Mouse (Mus musculus): Measurements from ENCODE around the gene Osbpl9. TPM values are rescaled to one million over a fixed set of nuclear protein-coding genes. Genes with fewer than 3 reads are reported as not detected.

Osbpl9 gene
- polyA plus RNA-seq, 1 experiment: 133 TPM

- Histone ChIP-seq H3K27ac (ENCODE audit: insufficient read depth, low read depth, low read length) (peak overlapping the region; percentile 39), H3K4me3 (ENCODE audit: insufficient read depth, low read length) (no peak overlapping the region), H3K4me1 (ENCODE audit: control insufficient read depth, insufficient read depth, low read length) (peaks cover 59% of the 10 kb centered on the region)
- TF ChIP-seq CTCF (IDR thresholded peaks at IDR 0.05; ENCODE audit: low read depth, low read length): no peak
- TF ChIP-seq POLR2A (IDR thresholded peaks at IDR 0.05; ENCODE audit: borderline replicate concordance, low read depth, low read length): no peak
Observed at GRCm38 (mm10) chr4:109210253-109210652, 8.2 kb upstream of the Osbpl9 start.

GRCm38 (mm10) chr4:109207524-109207923 lies 5.5 kb upstream of the Osbpl9 start:
- peaks cover 60% of the 10 kb centered on the region for H3K4me1 ChIP-seq (ENCODE audit: control insufficient read depth, insufficient read depth, low read length)
- H3K4me3 ChIP-seq (ENCODE audit: insufficient read depth, low read length): no peak overlapping the region
- TF ChIP-seq CTCF (IDR thresholded peaks at IDR 0.05; ENCODE audit: low read depth, low read length) (no peak), POLR2A (IDR thresholded peaks at IDR 0.05; ENCODE audit: borderline replicate concordance, low read depth, low read length) (no peak)
- peak overlapping the region; percentile 54; the same call in 1 of the 2 replicates for H3K27ac ChIP-seq (ENCODE audit: insufficient read depth, low read depth, low read length)

DNA sequence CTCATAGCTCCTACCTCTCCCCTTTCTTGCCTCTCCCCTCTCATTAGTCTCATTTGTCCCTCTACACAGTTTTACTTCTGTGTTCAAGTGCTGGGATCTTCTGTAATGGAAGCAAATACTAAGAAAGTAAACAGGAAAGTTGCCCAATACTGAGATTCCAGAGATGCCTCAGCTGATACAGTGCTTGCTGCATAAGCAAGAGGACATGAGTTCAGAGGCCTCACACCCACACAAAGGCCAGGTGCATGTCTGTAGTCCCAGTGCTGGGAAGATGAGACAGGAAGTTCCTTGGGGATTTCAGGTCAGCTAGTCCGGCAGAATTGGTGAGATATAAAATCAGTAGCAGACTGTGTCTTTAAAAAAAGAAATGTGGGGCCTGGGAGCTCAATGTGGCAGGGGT lies 2.3 kb upstream of the Osbpl9 start:
- TF ChIP-seq CTCF (IDR thresholded peaks at IDR 0.05; ENCODE audit: low read depth, low read length) (no peak), POLR2A (IDR thresholded peaks at IDR 0.05; ENCODE audit: borderline replicate concordance, low read depth, low read length) (no peak)
- Histone ChIP-seq H3K4me3 (ENCODE audit: insufficient read depth, low read length) (no peak overlapping the region), H3K27ac (ENCODE audit: insufficient read depth, low read depth, low read length) (peak overlapping the region; percentile 63), H3K4me1 (ENCODE audit: control insufficient read depth, insufficient read depth, low read length) (peaks cover 46% of the 10 kb centered on the region)

DNA sequence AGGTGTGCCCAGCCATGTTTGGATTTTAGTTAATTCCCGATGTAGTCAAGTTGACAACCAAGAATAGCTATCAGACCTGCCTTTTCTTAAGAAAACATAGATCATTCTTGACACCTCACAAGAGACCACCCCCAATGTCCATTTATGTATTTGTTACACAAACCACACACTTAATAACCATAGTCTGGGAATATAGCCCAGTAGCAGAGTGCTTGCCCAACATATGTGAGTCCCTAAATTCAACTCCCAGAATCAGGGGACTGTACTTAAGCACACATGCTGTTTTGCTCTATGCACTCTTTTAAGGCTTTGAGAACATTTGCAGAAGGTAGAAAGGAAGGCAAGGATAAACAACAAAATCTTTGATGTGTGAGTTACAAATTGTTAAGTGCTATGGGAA lies 1.9 kb upstream of the Osbpl9 start:
- Histone ChIP-seq H3K27ac (ENCODE audit: insufficient read depth, low read depth, low read length) (peak overlapping the region; percentile 57), H3K4me3 (ENCODE audit: insufficient read depth, low read length) (no peak overlapping the region), H3K4me1 (ENCODE audit: control insufficient read depth, insufficient read depth, low read length) (peaks cover 48% of the 10 kb centered on the region)
- no peak for TF ChIP-seq POLR2A (IDR thresholded peaks at IDR 0.05; ENCODE audit: borderline replicate concordance, low read depth, low read length)
- no peak for TF ChIP-seq CTCF (IDR thresholded peaks at IDR 0.05; ENCODE audit: low read depth, low read length)

DNA sequence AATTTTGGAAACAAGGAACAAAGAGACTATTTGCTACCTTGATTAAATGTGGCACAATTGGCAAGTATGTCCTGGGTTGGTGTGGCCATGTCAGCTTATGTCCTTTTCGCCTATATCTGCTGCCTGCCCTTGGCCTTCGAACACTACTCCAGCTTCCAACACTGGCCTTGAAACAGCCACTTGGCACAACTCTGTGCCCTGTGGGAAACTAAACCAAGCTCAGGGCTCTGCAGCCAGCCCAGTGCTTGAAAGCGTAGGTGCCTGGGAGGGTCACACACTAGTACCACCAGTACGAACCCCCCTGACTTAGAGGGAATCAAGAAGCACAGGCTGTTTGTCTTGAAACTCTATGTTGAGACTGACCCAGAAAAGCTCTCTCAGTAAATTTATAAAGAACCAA lies 3.0 kb downstream of the Osbpl9 start:
- TF ChIP-seq CTCF (IDR thresholded peaks at IDR 0.05; ENCODE audit: low read depth, low read length) (no peak), POLR2A (IDR thresholded peaks at IDR 0.05; ENCODE audit: borderline replicate concordance, low read depth, low read length) (no peak)
- Histone ChIP-seq H3K27ac (ENCODE audit: insufficient read depth, low read depth, low read length) (peak overlapping the region; percentile 44), H3K4me1 (ENCODE audit: control insufficient read depth, insufficient read depth, low read length) (peaks cover 23% of the 10 kb centered on the region), H3K4me3 (ENCODE audit: insufficient read depth, low read length) (peak overlapping the region; percentile 7; the same call in 1 of the 2 replicates)

DNA sequence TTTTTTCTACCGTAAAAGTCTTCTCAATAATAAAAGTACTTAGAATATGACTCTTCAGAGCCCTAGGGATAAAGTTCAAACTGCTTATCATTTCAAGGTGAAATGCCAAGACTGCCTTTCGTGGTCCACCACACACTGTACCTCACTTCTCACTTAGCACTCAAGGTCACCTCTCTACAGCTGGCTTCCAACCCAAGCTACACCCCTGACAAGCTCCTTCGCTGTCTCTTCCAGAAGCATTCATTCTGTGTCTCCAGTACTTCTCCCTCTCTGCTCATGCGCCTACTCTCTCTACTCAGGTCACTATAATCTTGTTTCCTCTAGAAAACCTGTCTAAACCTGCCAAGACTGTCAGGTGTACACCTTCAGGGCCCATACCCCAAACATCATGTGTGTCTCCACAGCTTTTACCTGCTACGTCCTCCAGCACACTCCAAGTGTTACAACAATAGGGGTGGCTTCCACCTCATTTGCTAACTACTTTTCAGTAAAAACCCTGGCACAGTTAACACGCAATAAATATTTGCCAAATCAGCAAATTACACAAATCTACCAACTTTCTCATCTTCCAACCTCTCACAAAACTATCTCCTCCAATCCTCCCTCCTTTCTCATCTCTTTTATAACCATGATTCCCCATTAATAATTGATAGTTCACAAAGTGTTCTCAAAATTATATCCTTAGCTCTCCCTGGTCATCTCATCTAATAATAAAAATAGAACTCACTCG lies 6.0 kb downstream of the Osbpl9 start:
- Histone ChIP-seq H3K4me1 (ENCODE audit: control insufficient read depth, insufficient read depth, low read length) (peaks cover 26% of the 10 kb centered on the region), H3K4me3 (ENCODE audit: insufficient read depth, low read length) (no peak overlapping the region), H3K27ac (ENCODE audit: insufficient read depth, low read depth, low read length) (no peak overlapping the region)
- TF ChIP-seq POLR2A (IDR thresholded peaks at IDR 0.05; ENCODE audit: borderline replicate concordance, low read depth, low read length) (no peak), CTCF (IDR thresholded peaks at IDR 0.05; ENCODE audit: low read depth, low read length) (no peak)

DNA sequence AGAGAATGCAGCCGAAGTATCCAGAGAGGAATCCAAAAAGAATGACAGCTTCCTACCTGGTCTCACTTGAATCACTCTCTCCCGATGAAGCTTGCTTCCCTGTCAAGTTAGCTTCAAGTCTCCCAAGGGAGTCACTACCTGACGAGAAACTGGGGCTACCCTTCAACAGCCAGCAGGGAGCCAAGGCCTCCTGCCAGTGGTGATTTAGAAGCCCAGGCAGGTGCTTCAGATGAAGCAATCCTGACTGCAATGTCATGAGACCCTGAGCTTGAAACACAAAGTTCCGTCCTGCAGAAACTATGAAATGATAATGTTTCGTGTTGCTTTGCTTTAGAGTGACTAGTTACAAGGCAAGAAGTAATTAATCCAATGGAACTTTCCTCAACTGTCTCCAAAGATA lies 8.2 kb downstream of the Osbpl9 start:
- no peak overlapping the region for H3K4me3 ChIP-seq (ENCODE audit: insufficient read depth, low read length)
- no peak overlapping the region for H3K27ac ChIP-seq (ENCODE audit: insufficient read depth, low read depth, low read length)
- TF ChIP-seq CTCF (IDR thresholded peaks at IDR 0.05; ENCODE audit: low read depth, low read length) (no peak), POLR2A (IDR thresholded peaks at IDR 0.05; ENCODE audit: borderline replicate concordance, low read depth, low read length) (no peak)
- peaks cover 18% of the 10 kb centered on the region for H3K4me1 ChIP-seq (ENCODE audit: control insufficient read depth, insufficient read depth, low read length)

DNA sequence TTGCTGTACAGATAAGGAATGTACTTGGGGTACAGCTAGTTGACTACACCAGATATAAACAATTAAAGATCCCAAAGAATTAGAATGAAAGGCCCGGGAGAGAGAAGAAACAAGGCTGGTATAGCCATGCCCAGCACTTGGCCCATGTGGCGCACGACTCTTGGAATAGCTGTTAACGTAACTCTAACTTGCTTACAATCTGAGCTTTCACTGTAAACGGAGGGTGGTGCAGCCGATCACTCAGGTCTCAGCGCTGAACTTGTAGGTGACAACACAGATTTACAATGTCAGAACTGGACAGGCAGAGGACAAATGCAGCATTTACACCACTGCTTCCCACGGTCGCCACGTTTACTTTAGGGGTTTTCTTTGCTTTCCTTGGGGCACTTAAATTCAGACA lies 10.5 kb downstream of the Osbpl9 start:
- TF ChIP-seq POLR2A (IDR thresholded peaks at IDR 0.05; ENCODE audit: borderline replicate concordance, low read depth, low read length) (no peak), CTCF (IDR thresholded peaks at IDR 0.05; ENCODE audit: low read depth, low read length) (no peak)
- Histone ChIP-seq H3K4me1 (ENCODE audit: control insufficient read depth, insufficient read depth, low read length) (peaks cover 16% of the 10 kb centered on the region), H3K27ac (ENCODE audit: insufficient read depth, low read depth, low read length) (no peak overlapping the region), H3K4me3 (ENCODE audit: insufficient read depth, low read length) (no peak overlapping the region)

DNA sequence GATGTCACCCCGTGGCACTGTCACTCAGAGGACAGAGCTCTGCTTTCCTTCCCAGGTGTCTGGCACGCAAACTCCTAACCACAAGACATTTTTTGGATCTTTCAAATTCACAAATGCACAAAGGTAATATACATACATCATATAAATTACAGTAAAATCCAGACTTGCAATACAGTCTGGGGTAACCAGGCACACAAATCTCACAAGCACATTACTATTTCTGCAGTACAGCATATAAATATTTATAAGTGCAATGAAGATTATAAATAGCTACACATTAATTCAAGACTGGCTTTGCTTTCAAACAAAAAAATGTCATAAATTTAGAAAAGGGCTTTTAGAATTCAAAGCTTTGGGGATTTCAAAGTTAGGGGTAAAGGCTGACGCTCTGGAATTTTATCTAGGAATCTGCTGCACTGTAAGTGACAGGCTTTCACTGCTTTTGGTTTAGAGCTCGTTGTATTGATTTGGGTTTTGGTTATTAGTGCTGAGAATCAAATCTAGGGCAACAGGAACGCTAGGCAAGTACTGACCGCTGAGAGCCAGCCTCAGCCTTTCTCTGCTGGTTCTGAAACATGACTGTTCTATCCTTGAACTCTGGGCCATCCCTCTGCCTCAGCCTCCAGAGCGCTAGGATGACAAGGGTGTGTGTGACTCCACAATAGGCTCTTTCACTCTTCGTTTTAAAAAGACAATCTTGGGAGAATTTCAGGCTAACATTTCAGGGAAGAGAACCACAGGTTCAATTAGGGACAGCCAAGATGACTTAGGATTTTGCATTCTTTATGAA lies 16.3 kb downstream of the Osbpl9 start:
- Histone ChIP-seq H3K4me3 (ENCODE audit: insufficient read depth, low read length) (no peak overlapping the region), H3K4me1 (ENCODE audit: control insufficient read depth, insufficient read depth, low read length) (peaks cover 6% of the 10 kb centered on the region; the same call in 1 of the 2 replicates), H3K27ac (ENCODE audit: insufficient read depth, low read depth, low read length) (no peak overlapping the region)
- TF ChIP-seq POLR2A (IDR thresholded peaks at IDR 0.05; ENCODE audit: borderline replicate concordance, low read depth, low read length) (no peak), CTCF (IDR thresholded peaks at IDR 0.05; ENCODE audit: low read depth, low read length) (no peak)

- peaks cover 9% of the 10 kb centered on the region for H3K4me1 ChIP-seq (ENCODE audit: control insufficient read depth, insufficient read depth, low read length)
- TF ChIP-seq CTCF (IDR thresholded peaks at IDR 0.05; ENCODE audit: low read depth, low read length) (no peak), POLR2A (IDR thresholded peaks at IDR 0.05; ENCODE audit: borderline replicate concordance, low read depth, low read length) (no peak)
- H3K4me3 ChIP-seq (ENCODE audit: insufficient read depth, low read length): no peak overlapping the region
- H3K27ac ChIP-seq (ENCODE audit: insufficient read depth, low read depth, low read length): no peak overlapping the region
Observed at GRCm38 (mm10) chr4:109175677-109176076, 26.4 kb downstream of the Osbpl9 start.

All from bone marrow macrophage, adult 2 months (primary cell).